Mouse (Mus musculus) kidney, adult 2 months (tissue): ENCODE measurements at regions not wholly inside any gene's neighbourhood (a gene's known extent, or its start where the extent isn't known, plus 50 kb on each side); places are given as distances from the start of the nearest gene placed in this dataset.

Source experiments
- DNase-seq: peaks from one replicate; pipeline ENCODE4 v3.0.0; 2021
- H3K27ac ChIP-seq: fragments of 200-500 bp; 2 replicates; pipeline ENCODE4 v1.5.1; 2012; ENCODE audit warnings: low read depth, low read length, control low read depth, inconsistent platforms; ENCODE audit not compliant: insufficient read depth
- H3K27me3 ChIP-seq: fragments of 200-500 bp; replicated peaks from 2 replicates; pipeline ENCODE4 v1.6.1; 2012; ENCODE audit warnings: mild to moderate bottlenecking, moderate library complexity, low read length, inconsistent platforms; ENCODE audit not compliant: control insufficient read depth, insufficient read depth
- H3K36me3 ChIP-seq: fragments of 200-500 bp; 2 replicates; pipeline ENCODE4 v1.6.1; 2012; ENCODE audit warnings: mild to moderate bottlenecking, moderate library complexity, low read length, inconsistent platforms; ENCODE audit not compliant: control insufficient read depth, insufficient read depth
- H3K4me1 ChIP-seq: fragments of 200-500 bp; 2 replicates; pipeline ENCODE4 v1.6.1; 2011; ENCODE audit warnings: low read length; ENCODE audit not compliant: control insufficient read depth, insufficient read depth
- H3K4me3 ChIP-seq: fragments of 200-500 bp; 2 replicates; pipeline ENCODE4 v1.5.1; 2011; ENCODE audit warnings: mild to moderate bottlenecking, low read depth, low read length, control low read depth; ENCODE audit not compliant: insufficient read depth
- CTCF ChIP-seq: fragments of 200-500 bp; conservative IDR thresholded peaks from 2 replicates; pipeline ENCODE4 v1.5.1; 2011; ENCODE audit warnings: low read depth, mild to moderate bottlenecking, control low read depth, low read length, moderate library complexity, mixed read lengths; ENCODE audit not compliant: insufficient read depth, insufficient read length
- POLR2A ChIP-seq: fragments of 200-500 bp; IDR thresholded peaks from one replicate; pipeline ENCODE4 v1.6.1; 2011; ENCODE audit warnings: low read depth, low read length, control low read depth
- WGBS: fragments of 180-500 bp; shearing (Covaris S2); methylation state at CpG from one replicate; pipeline ENCODE4 v1.1.7; 2018; 5-methylcytosine and 5-hydroxymethylcytosine counted together

DNA sequence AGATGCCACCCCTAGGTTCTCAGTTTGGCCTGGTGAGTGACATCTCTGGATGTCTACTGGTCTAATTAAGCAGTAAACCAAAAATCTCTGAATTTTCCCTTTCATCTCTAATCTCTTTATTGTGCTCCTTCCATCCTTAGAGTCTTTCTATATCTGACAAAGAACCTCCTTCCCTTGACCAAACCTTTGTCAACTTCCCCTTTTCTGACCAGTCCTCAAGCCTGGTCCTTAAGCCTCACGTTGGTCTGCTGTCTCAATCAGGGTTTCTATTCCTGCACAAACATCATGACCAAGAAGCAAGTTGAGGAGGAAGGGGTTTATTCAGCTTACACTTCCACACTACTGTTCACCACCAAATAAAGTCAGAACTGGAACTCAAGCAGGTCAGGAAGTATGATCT is 116.4 kb upstream of the Tab2 start:
- H3K27me3 ChIP-seq, result no peaks in the 10 kb centered on the region
- no peak overlapping the region for H3K27ac ChIP-seq
- 82% methylated on average over 1 of the region's 1 CpGs for WGBS
- no peak for TF ChIP-seq POLR2A
- TF ChIP-seq CTCF, result no peak
- no peak overlapping the region for H3K4me3 ChIP-seq
- DNase-seq, result no peak
- H3K36me3 ChIP-seq, result no peaks in the 10 kb centered on the region
- H3K4me1 ChIP-seq, result no peaks in the 10 kb centered on the region

GRCm38 (mm10) chr10:8071858-8072257 is 115.8 kb upstream of the Tab2 start:
- WGBS, result 56% methylated on average over 3 of the region's 3 CpGs
- Histone ChIP-seq H3K36me3 (no peaks in the 10 kb centered on the region), H3K4me3 (no peak overlapping the region), H3K4me1 (no peaks in the 10 kb centered on the region), H3K27ac (no peak overlapping the region), H3K27me3 (no peaks in the 10 kb centered on the region)
- no peak for DNase-seq
- TF ChIP-seq CTCF, result no peak
- no peak for TF ChIP-seq POLR2A

- no peaks in the 10 kb centered on the region for H3K4me1 ChIP-seq
- no peaks in the 10 kb centered on the region for H3K36me3 ChIP-seq
- DNase-seq, result no peak
- no peak overlapping the region for H3K27ac ChIP-seq
- WGBS, result 64% methylated on average over 2 of the region's 2 CpGs
- no peak for TF ChIP-seq POLR2A
- TF ChIP-seq CTCF, result no peak
- H3K4me3 ChIP-seq, result no peak overlapping the region
- no peaks in the 10 kb centered on the region for H3K27me3 ChIP-seq
These were observed 114.4 kb upstream of the Tab2 start for GRCm38 (mm10) chr10:8070472-8070871.

DNA sequence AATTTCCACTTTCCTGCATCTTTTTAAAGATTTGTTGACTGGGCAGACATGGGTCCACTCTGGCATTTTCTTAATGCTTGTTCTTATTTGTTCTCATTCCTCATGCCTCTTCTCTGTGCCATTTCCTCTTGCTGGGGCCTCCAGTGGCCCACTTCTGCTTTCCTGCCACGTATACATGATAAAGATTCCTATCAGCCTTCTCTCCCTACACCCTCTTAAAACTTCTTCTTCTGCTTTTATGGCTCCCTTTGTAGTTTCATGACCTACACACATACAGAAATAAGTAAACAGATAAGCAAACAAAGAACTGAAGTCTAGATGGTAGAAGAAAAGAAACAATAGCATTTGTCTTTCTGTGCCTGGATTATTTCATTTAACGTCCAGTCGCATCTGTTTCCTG is 110.9 kb upstream of the Tab2 start:
- no peaks in the 10 kb centered on the region for H3K4me1 ChIP-seq
- H3K36me3 ChIP-seq, result no peaks in the 10 kb centered on the region
- H3K27me3 ChIP-seq, result no peaks in the 10 kb centered on the region
- TF ChIP-seq POLR2A (no peak), CTCF (no peak)
- DNase-seq, result no peak
- 66% methylated on average over 3 of the region's 3 CpGs for WGBS
- H3K4me3 ChIP-seq, result no peak overlapping the region
- no peak overlapping the region for H3K27ac ChIP-seq

DNA sequence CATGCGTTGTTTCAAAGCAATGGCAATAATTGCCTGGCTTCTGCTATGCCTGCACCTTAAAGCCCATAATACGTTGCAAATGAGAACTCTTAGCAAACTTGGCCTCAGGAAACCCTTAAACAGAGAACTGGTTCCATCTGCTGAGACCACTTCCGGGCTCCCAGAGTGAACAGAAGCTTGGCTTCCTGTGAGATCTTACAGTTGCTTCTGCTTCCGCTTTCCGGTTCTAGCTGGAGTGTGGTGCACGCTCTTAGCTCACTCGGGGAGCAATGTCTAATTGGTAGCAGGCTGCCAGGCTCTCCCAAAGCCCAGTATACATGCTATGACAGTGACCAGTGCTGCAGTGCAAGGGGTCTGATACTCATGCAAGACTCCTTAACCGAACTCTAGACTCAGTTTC is 109.7 kb upstream of the Tab2 start:
- no peaks in the 10 kb centered on the region for H3K27me3 ChIP-seq
- WGBS, result 69% methylated on average over 8 of the region's 8 CpGs
- peak; percentile 20 for DNase-seq
- no peak overlapping the region for H3K4me3 ChIP-seq
- H3K27ac ChIP-seq, result no peak overlapping the region
- no peaks in the 10 kb centered on the region for H3K36me3 ChIP-seq
- no peak for TF ChIP-seq POLR2A
- no peak for TF ChIP-seq CTCF
- no peaks in the 10 kb centered on the region for H3K4me1 ChIP-seq

DNA sequence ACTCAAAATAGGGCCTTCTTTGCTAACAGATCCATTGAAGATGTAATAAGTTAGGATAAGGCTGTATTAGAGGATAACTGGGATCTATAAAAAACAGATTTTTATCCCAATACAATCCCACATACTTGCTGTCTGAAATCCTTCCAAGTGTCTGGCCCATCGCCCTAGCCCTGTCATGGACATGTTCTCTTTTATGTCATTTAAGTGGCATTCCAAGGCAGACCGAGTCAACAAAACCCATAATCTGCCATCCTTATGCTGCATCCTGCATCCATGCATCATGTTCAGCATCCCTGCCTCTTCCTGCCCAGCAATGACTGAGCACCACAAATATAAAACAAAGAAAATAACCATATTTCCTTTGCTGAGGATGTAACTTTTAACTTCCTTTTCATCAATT is 108.3 kb upstream of the Tab2 start:
- no peak for TF ChIP-seq CTCF
- TF ChIP-seq POLR2A, result no peak
- Histone ChIP-seq H3K36me3 (no peaks in the 10 kb centered on the region), H3K27me3 (no peaks in the 10 kb centered on the region), H3K4me3 (no peak overlapping the region), H3K27ac (no peak overlapping the region), H3K4me1 (no peaks in the 10 kb centered on the region)
- no peak for DNase-seq
- 72% methylated on average over 2 of the region's 2 CpGs for WGBS

GRCm38 (mm10) chr10:8063458-8064090 is 107.5 kb upstream of the Tab2 start:
- 37% methylated on average over 5 of the region's 5 CpGs for WGBS
- DNase-seq, result peak; percentile 91
- Histone ChIP-seq H3K27me3 (no peaks in the 10 kb centered on the region), H3K4me1 (no peaks in the 10 kb centered on the region), H3K27ac (no peak overlapping the region), H3K4me3 (no peak overlapping the region), H3K36me3 (no peaks in the 10 kb centered on the region)
- TF ChIP-seq POLR2A (no peak), CTCF (no peak)

GRCm38 (mm10) chr10:8060987-8061386 is 105.0 kb upstream of the Tab2 start:
- H3K4me3 ChIP-seq, result no peak overlapping the region
- no peak for DNase-seq
- H3K4me1 ChIP-seq, result no peaks in the 10 kb centered on the region
- no peak overlapping the region for H3K27ac ChIP-seq
- H3K27me3 ChIP-seq, result no peaks in the 10 kb centered on the region
- TF ChIP-seq CTCF (no peak), POLR2A (no peak)
- H3K36me3 ChIP-seq, result no peaks in the 10 kb centered on the region
